Mouse (Mus musculus) liver, embryonic 14.5 days (tissue): Measurements from ENCODE around the gene Krtap4-1.

ENCODE experiments used
- CTCF ChIP-seq: IDR thresholded peaks from 2 replicates; pipeline ENCODE4 v1.5.1; 2016; ENCODE audit warnings: antibody characterized with exemption, low read depth, control low read depth
- EP300 ChIP-seq: IDR thresholded peaks from 2 replicates; pipeline ENCODE4 v1.6.1; 2016; ENCODE audit warnings: antibody characterized with exemption, low read depth

GRCm38 (mm10) chr11:99640926-99641325, 12.9 kb upstream of the Krtap4-1 start:
- TF ChIP-seq CTCF (no peak), EP300 (no peak)
